Mouse (Mus musculus): ENCODE measurements around the gene Myb. TPM values are rescaled to one million over a fixed set of nuclear protein-coding genes. Genes with fewer than 3 reads are reported as not detected.
A peak's percentile ranks its signal among the peaks of the same experiment; 100 is the strongest.

Myb gene
- polyA plus RNA-seq, 1 experiment from 2014 or later = 7.1 TPM

DNA sequence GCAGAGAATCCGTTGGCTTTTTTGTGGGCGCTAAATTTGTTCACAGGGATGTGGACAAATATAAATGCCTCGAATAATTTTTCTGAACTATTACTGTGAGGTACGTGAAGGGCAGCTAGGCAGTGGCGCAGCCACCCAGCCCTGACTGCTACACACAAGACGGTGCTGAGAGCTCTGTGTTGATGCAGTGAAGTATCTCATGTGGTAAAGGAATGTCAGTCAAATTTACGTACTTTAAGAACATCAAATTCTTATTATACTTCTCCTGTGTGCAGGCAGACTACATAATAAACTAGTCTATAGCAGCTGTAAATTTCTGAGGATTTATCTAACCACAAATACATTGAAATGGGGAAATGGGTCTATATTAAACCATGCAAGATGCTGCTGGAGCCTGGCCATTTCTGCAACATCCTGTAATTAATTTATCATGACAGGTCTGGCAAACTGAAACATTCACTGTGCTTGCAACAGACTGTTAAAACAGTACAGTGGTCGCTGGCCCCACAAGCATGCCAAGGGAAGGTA is 77.3 kb downstream of the Myb start:
- H3K4me3 ChIP-seq (ENCODE audit: low read depth, low read length) = no peak overlapping the region
- no peak overlapping the region for H3K27ac ChIP-seq (replicated peaks; ENCODE audit: low read depth, low read length)
- no peaks in the 10 kb centered on the region for H3K27me3 ChIP-seq (ENCODE audit: control insufficient read depth, insufficient read depth, low read length)
- WGBS = 79% methylated on average over 8 of the region's 8 CpGs
- H3K9ac ChIP-seq (replicated peaks; ENCODE audit: low read length) = no peak overlapping the region
- no peaks in the 10 kb centered on the region for H3K4me1 ChIP-seq (ENCODE audit: control insufficient read depth, insufficient read depth, low read length)
- no peak for ATAC-seq (replicated peaks; ENCODE audit: insufficient number of reproducible peaks, low FRiP score, low TSS enrichment, low read depth)
- no peak for DNase-seq (ENCODE audit: low spot score)
- H3K36me3 ChIP-seq (replicated peaks; ENCODE audit: control insufficient read depth, insufficient read depth, low read depth, low read length) = no peaks in the 10 kb centered on the region
- no peaks in the 10 kb centered on the region for H3K9me3 ChIP-seq (replicated peaks; ENCODE audit: control insufficient read depth, low read length)
- H3K4me2 ChIP-seq (ENCODE audit: low read depth, low read length) = no peak overlapping the region

DNA sequence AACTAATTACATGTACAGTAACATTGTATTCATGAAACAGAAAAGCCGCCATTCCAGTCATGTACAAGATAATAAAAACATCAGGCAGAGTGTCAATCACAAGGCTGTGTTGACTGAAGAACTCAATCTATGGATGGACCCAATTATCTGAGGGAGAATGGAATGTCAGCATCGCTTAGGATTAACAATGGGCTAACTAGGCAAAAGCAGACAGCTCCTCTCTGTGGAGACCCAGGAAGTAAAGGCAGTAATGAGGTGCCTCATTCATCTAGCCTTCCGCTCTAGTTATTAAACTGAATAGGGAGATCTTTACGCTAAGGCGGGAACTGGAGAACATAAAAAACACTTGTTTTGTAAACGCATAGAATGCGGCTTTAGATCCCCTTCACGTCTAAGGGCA is 78.3 kb downstream of the Myb start:
- peak; percentile 76 for ATAC-seq (replicated peaks; ENCODE audit: insufficient number of reproducible peaks, low FRiP score, low TSS enrichment, low read depth)
- no peak overlapping the region for H3K27ac ChIP-seq (replicated peaks; ENCODE audit: low read depth, low read length)

DNA sequence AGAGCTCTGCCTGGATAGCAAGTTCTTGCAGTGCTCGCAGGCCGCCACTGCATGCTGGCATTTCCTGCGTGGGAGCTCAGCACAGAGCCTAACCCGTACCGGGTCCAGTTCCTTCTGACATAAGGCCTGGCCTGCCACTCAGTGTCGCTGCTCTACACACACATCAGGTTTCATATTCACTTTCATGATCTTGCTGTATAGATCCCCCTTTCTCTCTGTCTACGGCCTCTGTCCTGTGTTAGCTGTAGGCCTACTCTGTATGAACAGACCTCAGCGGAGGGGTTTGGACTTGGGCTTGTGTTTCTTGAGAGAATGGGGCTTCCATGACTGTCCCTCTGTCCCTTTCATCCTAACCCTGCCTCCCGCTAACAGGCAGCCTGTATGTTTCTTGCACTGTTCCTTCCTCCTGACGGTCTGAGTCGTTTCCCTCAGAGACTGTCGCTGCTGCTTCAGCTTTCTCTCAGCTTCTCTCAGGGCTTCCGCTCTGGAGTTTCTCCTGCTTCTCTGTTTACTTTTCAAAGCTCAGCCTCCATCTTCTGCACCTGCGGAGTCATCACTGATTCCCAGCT is 83.5 kb downstream of the Myb start:
- no peak overlapping the region for H3K4me3 ChIP-seq (ENCODE audit: low read depth, low read length)
- H3K4me2 ChIP-seq (ENCODE audit: low read depth, low read length) = no peak overlapping the region
- no peak for ATAC-seq (replicated peaks; ENCODE audit: insufficient number of reproducible peaks, low FRiP score, low TSS enrichment, low read depth)
- no peaks in the 10 kb centered on the region for H3K4me1 ChIP-seq (ENCODE audit: control insufficient read depth, insufficient read depth, low read length)
- no peak for DNase-seq (ENCODE audit: low spot score)
- H3K27ac ChIP-seq (replicated peaks; ENCODE audit: low read depth, low read length) = no peak overlapping the region
- H3K27me3 ChIP-seq (ENCODE audit: control insufficient read depth, insufficient read depth, low read length) = no peaks in the 10 kb centered on the region
- H3K9me3 ChIP-seq (replicated peaks; ENCODE audit: control insufficient read depth, low read length) = no peaks in the 10 kb centered on the region
- no peak overlapping the region for H3K9ac ChIP-seq (replicated peaks; ENCODE audit: low read length)
- 72% methylated on average over 14 of the region's 14 CpGs for WGBS
- no peaks in the 10 kb centered on the region for H3K36me3 ChIP-seq (replicated peaks; ENCODE audit: control insufficient read depth, insufficient read depth, low read depth, low read length)

More for the DNA sequence above, 78.3 kb downstream of the Myb start:
- no peaks in the 10 kb centered on the region for H3K36me3 ChIP-seq (replicated peaks; ENCODE audit: control insufficient read depth, insufficient read depth, low read depth, low read length)
- no peak overlapping the region for H3K9ac ChIP-seq (replicated peaks; ENCODE audit: low read length)
- H3K4me1 ChIP-seq (ENCODE audit: control insufficient read depth, insufficient read depth, low read length) = no peaks in the 10 kb centered on the region
- DNase-seq (ENCODE audit: low spot score) = peak; percentile 20
- H3K4me2 ChIP-seq (ENCODE audit: low read depth, low read length) = no peak overlapping the region
- no peaks in the 10 kb centered on the region for H3K9me3 ChIP-seq (replicated peaks; ENCODE audit: control insufficient read depth, low read length)
- no peaks in the 10 kb centered on the region for H3K27me3 ChIP-seq (ENCODE audit: control insufficient read depth, insufficient read depth, low read length)
- no peak overlapping the region for H3K4me3 ChIP-seq (ENCODE audit: low read depth, low read length)
- 60% methylated on average over 8 of the region's 8 CpGs for WGBS

DNA sequence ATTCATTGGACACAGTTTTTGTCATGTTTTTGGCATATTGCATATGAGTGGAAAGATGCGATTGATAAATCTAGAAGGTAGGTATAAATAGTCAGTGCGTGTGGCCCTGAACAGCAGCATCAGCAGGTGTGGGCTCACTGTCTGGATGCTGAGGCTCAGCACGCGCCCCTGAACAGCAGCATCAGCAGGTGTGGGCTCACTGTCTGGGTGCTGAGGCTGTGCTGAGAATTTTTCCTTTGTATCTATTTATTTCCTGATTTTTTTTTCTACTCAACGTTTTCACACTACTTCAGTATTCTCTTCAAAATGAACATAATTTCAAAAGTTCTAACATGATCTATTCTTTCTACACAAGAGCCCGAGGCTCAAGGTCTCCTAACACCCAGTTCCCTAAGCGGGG is 84.1 kb downstream of the Myb start:
- Histone ChIP-seq H3K9me3 (replicated peaks; ENCODE audit: control insufficient read depth, low read length) (no peaks in the 10 kb centered on the region), H3K4me3 (ENCODE audit: low read depth, low read length) (no peak overlapping the region), H3K27ac (replicated peaks; ENCODE audit: low read depth, low read length) (no peak overlapping the region), H3K36me3 (replicated peaks; ENCODE audit: control insufficient read depth, insufficient read depth, low read depth, low read length) (no peaks in the 10 kb centered on the region), H3K9ac (replicated peaks; ENCODE audit: low read length) (no peak overlapping the region), H3K4me1 (ENCODE audit: control insufficient read depth, insufficient read depth, low read length) (no peaks in the 10 kb centered on the region), H3K27me3 (ENCODE audit: control insufficient read depth, insufficient read depth, low read length) (no peaks in the 10 kb centered on the region), H3K4me2 (ENCODE audit: low read depth, low read length) (no peak overlapping the region)
- ATAC-seq (replicated peaks; ENCODE audit: insufficient number of reproducible peaks, low FRiP score, low TSS enrichment, low read depth) = no peak
- WGBS = 90% methylated on average over 7 of the region's 7 CpGs
- no peak for DNase-seq (ENCODE audit: low spot score)

DNA sequence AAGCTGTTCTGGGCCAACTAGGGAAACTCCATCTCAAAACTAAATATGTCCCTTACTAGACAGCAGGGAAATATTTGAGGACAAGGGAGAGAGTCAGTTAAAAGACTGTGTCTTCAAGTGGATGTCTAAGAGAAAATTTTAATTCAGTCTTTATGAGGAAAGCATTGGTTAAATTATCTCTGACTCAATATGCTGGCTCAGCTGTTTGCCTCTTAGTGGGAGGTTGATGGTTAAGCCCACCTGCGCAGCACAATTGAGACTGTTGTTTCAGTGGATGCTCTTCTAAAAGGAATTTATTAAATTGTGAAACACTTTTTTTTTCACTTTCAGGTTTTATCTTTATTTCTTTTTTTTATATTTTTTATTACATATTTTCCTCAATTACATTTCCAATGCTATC is 84.6 kb downstream of the Myb start:
- Histone ChIP-seq H3K9ac (replicated peaks; ENCODE audit: low read length) (no peak overlapping the region), H3K4me2 (ENCODE audit: low read depth, low read length) (no peak overlapping the region), H3K9me3 (replicated peaks; ENCODE audit: control insufficient read depth, low read length) (no peaks in the 10 kb centered on the region), H3K27ac (replicated peaks; ENCODE audit: low read depth, low read length) (no peak overlapping the region), H3K4me3 (ENCODE audit: low read depth, low read length) (no peak overlapping the region), H3K4me1 (ENCODE audit: control insufficient read depth, insufficient read depth, low read length) (no peaks in the 10 kb centered on the region), H3K27me3 (ENCODE audit: control insufficient read depth, insufficient read depth, low read length) (no peaks in the 10 kb centered on the region), H3K36me3 (replicated peaks; ENCODE audit: control insufficient read depth, insufficient read depth, low read depth, low read length) (no peaks in the 10 kb centered on the region)
- DNase-seq (ENCODE audit: low spot score) (no peak), ATAC-seq (replicated peaks; ENCODE audit: insufficient number of reproducible peaks, low FRiP score, low TSS enrichment, low read depth) (no peak)
- WGBS = 97% methylated on average over 1 of the region's 1 CpGs

Other genes with a start within 250 kb of the Myb start
- 17.5 and 18.4 TPM in 2 replicates for gene Ahi1, start 208.4 kb downstream of the Myb start, polyA plus RNA-seq (2014; fragmentation: Nextera tagmentation; extraction: Ambion mirVana)
- 124 and 134 TPM in 2 replicates for gene Hbs1l, start 135.0 kb upstream of the Myb start, polyA plus RNA-seq (2014; fragmentation: Nextera tagmentation; extraction: Ambion mirVana)
- not detected in 2 replicates for gene Aldh8a1, start 216.3 kb upstream of the Myb start, polyA plus RNA-seq (2014; fragmentation: Nextera tagmentation; extraction: Ambion mirVana)